19 mouse cellular contexts compared by ENCODE assay signal in genomic region chr11:73057701-73058100, GRCm38 (mm10). TPM values are rescaled to one million over a fixed set of nuclear protein-coding genes. Genes with fewer than 3 reads are reported as not detected.
"Had no signal": no experiment of that assay in that cellular context is flagged by ENCODE, and none has a peak within 500 bp of the region (broad histone marks: within the 10 kb centered on the region; RNA-seq: fewer than 3 reads in every experiment).

No protein-coding gene starts in this region.

- DNase-seq: kidney, adult 11 months; kidney, adult 8-10 months; kidney, postnatal 10 days; kidney, postnatal 36 days; layer of hippocampus, postnatal 36 days; lung, postnatal 14 days; right cerebral cortex, postnatal 14 days; right cerebral cortex, postnatal 4 days; thymus, postnatal 25 days had no signal

- H3K9me3 ChIP-seq: intestine, embryonic 15.5 days; kidney, embryonic 15.5 days; liver, embryonic 15.5 days; lung, embryonic 15.5 days; megakaryocyte, embryonic 14.5 days; midbrain, embryonic 12.5 days had no signal

- H3K27ac ChIP-seq: intestine, embryonic 15.5 days; kidney, embryonic 15.5 days; left cerebral cortex, adult 2 months; liver, embryonic 15.5 days; lung, embryonic 15.5 days; midbrain, embryonic 12.5 days; stomach, postnatal 0 days had no signal

- H3K4me3 ChIP-seq: intestine, embryonic 15.5 days; kidney, embryonic 15.5 days; left cerebral cortex, adult 2 months; liver, embryonic 15.5 days; lung, embryonic 15.5 days; megakaryocyte, embryonic 14.5 days; midbrain, embryonic 12.5 days had no signal

- H3K9ac ChIP-seq: intestine, embryonic 15.5 days; kidney, embryonic 15.5 days; liver, embryonic 15.5 days; lung, embryonic 15.5 days; midbrain, embryonic 12.5 days had no signal

- ATAC-seq: hindbrain, embryonic 16.5 days; intestine, embryonic 15.5 days; midbrain, embryonic 16.5 days had no signal

- H3K27me3 ChIP-seq: intestine, embryonic 15.5 days; kidney, embryonic 15.5 days; liver, embryonic 15.5 days; lung, embryonic 15.5 days; megakaryocyte, embryonic 14.5 days; midbrain, embryonic 12.5 days had no signal

- H3K4me1 ChIP-seq: intestine, embryonic 15.5 days; kidney, embryonic 15.5 days; lung, embryonic 15.5 days; midbrain, embryonic 12.5 days had no signal

- H3K4me2 ChIP-seq: intestine, embryonic 15.5 days; kidney, embryonic 15.5 days; liver, embryonic 15.5 days; lung, embryonic 15.5 days; midbrain, embryonic 12.5 days had no signal

RNA-seq across cellular contexts. Expression of gene Itgae, which starts 32.7 kb away (rescaled TPM):
- total RNA-seq: left cerebral cortex, adult 2 months had no signal
